Mouse (Mus musculus): Measurements from ENCODE around the gene Egflam. TPM values are rescaled to one million over a fixed set of nuclear protein-coding genes. Genes with fewer than 3 reads are reported as not detected.

Egflam gene
- polyA plus RNA-seq (2015; fragmentation: Nextera tagmentation; extraction: Ambion mirVana) = 3.6 TPM in 2 replicates

DNA sequence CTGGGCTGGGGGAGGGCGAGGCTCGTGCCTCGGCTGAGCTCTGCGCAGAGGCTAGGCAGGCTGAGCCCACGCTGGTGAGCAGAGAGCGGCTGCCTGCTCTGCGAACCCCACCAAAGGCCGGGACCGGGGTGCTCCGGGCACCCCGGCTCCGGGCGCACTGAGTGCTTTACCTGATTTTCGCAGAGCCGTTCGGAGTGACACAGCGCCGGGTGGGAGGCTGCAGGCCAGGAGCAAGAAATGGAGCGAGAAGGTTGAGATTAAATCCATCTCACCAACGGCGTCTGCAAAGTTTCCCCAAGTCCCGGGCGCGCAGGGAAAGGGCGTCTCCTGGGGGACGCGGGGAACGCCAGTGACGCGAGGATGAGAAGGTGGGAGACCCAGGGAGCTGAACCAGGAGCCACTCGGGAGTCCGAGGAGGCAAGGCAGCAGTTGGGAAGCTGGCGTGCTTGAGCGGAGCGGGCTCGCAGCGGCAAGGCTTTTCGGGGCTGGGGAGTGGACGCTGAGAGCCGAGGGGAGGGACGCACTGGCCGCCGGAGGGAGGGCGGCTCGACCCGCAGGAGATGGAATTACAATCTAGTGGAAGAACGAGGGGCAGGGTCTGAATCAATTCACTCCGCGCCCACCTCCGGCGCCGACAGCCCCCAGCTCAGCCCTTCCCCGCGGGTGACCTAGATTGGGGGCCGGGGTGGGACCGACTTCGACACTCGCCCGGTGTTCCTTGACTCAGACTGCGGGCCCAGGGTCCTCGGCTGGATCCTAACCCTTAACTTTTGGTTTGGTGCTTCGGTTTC lies at the start of gene Egflam:
Gene Egflam, minus strand, starts transcription at position 578 of the 791 bp plus-strand sequence.
- no peak within 1 kb of the TSS for H3K27ac ChIP-seq
- ATAC-seq = peak; percentile 78

DNA sequence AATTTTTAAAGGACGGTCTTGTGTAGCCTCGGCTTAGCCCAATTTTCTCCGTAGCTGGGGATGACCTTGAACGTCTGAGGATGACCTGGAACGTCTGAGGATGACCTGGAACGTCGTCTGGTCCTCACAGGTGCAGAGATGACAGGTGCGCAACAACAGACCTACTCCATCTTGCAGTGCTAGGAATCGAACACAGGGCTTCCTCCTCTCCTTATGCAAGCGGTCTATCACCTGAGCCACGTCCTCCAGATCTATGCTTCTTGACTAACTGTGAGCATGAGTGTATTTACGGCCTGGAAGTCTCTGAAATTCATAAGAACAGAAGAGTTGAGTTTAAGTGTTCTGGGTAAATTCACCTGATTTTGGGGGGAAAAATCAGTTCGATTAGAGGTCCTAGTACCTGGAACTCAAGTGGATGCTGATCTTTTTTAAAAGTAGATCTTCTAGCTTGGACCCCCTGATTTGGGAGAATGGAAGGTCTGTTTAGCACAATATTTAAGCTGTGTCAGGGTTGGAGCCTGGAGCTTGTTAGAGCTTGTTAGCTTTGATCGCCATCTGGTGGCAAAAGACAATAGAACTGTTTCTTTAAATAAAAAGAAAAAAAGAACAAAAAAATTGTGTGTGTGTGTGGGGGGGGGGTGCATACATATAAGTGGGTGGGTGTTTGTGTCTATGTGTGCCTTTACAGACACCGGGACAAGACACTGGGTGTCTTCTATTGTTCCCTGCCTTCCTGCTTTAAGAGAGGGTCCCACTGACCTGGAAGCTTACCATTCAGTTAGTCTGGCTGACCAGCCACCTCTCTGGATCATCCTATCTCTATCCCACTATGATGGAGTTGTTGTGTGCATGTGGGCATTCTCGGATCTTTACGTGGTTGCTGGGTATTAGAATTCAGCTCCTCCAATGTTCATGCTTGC lies 45.5 kb upstream of the Egflam start:
- 70% methylated on average over 17 of the region's 17 CpGs for WGBS
- Histone ChIP-seq H3K4me2 (no peak overlapping the region), H3K9ac (no peak overlapping the region), H3K4me3 (no peak overlapping the region), H3K36me3 (ENCODE audit: poor library complexity, severe bottlenecking) (no peaks in the 10 kb centered on the region), H3K27ac (no peak overlapping the region), H3K9me3 (replicated peaks) (no peaks in the 10 kb centered on the region), H3K27me3 (no peaks in the 10 kb centered on the region), H3K4me1 (no peaks in the 10 kb centered on the region)
- peak; percentile 59; the same call in 1 of the 2 replicates for ATAC-seq

More for the DNA sequence above, at the start of gene Egflam:
- peak within 1 kb of the TSS; percentile 55 for H3K4me3 ChIP-seq
- peak within 1 kb of the TSS; percentile 68 for H3K9ac ChIP-seq
- peaks cover 10% of the 10 kb centered on the region; the same call in 1 of the 2 replicates for H3K4me1 ChIP-seq
- H3K36me3 ChIP-seq (ENCODE audit: poor library complexity, severe bottlenecking) = no peaks in the 10 kb centered on the region
- H3K9me3 ChIP-seq (replicated peaks) = no peaks in the 10 kb centered on the region
- under 1% methylated on average over 62 of the region's 62 CpGs for WGBS
- peak within 1 kb of the TSS; percentile 99 for H3K4me2 ChIP-seq
- peaks cover 43% of the 10 kb centered on the region for H3K27me3 ChIP-seq

DNA sequence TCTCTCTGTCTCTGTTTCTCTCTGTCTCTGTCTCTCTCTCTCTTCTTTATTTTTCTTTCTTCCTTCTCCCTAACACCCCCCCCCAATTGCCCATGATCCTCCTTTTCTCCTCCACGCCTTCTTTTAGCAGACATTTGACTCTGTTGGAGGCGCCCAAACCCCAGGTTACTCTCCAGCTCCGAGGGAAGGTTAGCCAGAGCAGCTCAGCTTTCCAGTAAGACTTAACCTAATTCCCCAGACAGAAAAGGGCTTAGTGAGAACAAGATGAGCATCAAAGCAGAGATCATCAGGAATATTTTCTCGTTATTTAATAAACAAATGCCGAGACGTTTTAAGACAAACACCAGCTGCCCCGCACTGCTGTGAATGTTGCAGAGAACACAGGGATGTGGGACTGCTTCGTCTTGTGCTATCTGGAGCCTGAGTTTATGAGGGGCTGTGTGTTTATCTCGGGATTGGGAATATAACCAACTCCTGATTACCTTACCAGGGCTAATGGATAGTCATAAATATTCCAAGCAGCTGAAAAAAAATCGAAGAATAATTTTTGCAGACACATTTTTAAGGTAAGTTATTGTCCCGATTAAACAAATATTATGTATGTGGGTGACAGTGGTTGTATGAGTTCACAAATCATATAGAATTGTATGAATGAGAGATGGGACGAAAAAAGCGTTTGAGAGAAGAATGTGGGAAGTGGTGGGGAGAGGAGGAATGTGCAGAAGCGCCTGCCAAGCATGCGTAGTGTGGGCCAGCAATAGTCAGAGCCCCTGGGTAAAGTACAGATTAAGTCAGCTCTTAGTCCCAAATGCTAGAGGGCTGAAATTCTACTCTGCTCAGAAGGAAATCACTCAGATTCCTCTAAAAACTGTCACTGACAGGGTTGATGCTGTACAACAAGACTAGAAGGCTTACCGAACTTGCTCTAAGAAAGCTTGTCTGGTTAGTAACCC lies 44.2 kb upstream of the Egflam start:
- Histone ChIP-seq H3K4me1 (no peaks in the 10 kb centered on the region), H3K9ac (no peak overlapping the region), H3K27ac (no peak overlapping the region), H3K9me3 (replicated peaks) (no peaks in the 10 kb centered on the region), H3K4me2 (no peak overlapping the region), H3K4me3 (no peak overlapping the region), H3K27me3 (no peaks in the 10 kb centered on the region), H3K36me3 (ENCODE audit: poor library complexity, severe bottlenecking) (no peaks in the 10 kb centered on the region)
- no peak for ATAC-seq
- WGBS = 65% methylated on average over 16 of the region's 16 CpGs

DNA sequence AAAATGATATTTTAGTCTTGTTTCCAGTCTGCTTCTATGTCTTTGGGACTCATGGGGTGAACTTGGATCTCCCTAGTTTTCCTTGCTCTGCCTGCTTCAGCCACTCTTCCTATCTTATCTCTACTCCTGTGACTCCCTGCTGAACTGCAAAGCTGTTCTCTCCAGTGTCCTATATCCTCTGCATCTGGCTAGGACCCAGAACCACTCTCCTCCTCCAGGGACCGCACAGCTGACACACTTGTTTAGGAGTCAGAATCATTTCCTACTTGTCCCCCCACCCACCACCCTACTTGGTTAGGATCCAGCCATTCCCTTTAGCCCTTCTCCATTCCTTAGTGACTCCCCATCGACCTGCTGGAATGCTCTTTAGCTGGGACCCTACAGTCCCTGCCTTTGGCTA lies 26.1 kb upstream of the Egflam start:
- Histone ChIP-seq H3K9ac (no peak overlapping the region), H3K4me3 (no peak overlapping the region), H3K4me1 (no peaks in the 10 kb centered on the region), H3K27me3 (no peaks in the 10 kb centered on the region), H3K4me2 (no peak overlapping the region), H3K27ac (no peak overlapping the region), H3K9me3 (replicated peaks) (no peaks in the 10 kb centered on the region), H3K36me3 (ENCODE audit: poor library complexity, severe bottlenecking) (no peaks in the 10 kb centered on the region)
- WGBS = 85% methylated on average over 2 of the region's 2 CpGs
- ATAC-seq = no peak

GRCm38 (mm10) chr15:7404521-7404920 lies 6.3 kb upstream of the Egflam start:
- Histone ChIP-seq H3K9ac (no peak overlapping the region), H3K27me3 (peaks cover 9% of the 10 kb centered on the region; the same call in 1 of the 2 replicates), H3K36me3 (ENCODE audit: poor library complexity, severe bottlenecking) (no peaks in the 10 kb centered on the region), H3K4me1 (no peaks in the 10 kb centered on the region), H3K4me3 (no peak overlapping the region), H3K9me3 (replicated peaks) (no peaks in the 10 kb centered on the region), H3K4me2 (no peak overlapping the region), H3K27ac (no peak overlapping the region)
- 90% methylated on average over 8 of the region's 8 CpGs for WGBS
- no peak for ATAC-seq

DNA sequence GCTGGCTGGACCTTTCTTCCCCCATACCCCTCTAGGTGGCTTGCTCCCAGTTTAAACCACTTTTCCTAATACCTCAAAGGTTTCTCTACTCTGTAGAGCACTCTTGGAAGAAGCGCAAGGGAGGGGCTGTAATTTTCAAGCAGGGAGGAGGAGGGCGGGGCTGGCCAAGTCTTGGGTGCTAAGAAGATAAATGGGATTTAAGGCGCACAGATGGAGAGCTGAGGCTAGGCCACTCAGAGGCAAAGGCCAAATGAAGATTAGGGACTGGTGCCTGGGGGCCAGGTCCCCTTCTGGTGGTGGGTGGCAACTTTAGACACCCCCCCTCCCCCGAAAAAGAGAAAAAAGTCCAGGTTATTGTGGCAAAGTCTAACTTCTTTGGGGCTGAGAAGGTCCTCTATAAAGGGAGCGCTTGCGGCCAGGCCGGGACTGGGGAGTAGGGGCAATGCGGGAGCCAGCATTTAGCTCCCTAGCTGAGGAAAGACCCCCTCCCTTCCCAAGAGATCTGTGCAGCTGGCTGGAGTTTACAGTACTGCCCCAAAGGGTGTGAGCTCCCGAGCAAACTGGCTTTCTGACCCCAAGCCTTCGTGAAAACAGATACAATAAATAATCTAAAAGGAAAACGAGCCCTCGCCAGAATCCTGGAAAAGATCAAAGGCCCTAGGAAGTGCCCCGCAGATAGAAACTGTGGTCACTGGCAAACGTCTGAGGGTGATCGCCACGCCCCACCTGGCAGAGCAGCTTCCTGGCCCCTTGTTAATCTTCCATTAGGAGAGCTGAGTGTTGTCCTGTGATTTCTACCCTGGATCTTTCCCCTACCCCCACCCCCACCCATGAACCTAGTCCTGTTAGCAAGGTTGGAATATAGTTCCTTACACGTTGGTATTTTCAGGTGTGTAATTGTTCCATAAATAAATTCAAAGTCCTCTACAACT lies 680 bp upstream of the Egflam start:
- no peak overlapping the region for H3K27ac ChIP-seq
- peak overlapping the region; percentile 55 for H3K4me3 ChIP-seq
- H3K27me3 ChIP-seq = peaks cover 43% of the 10 kb centered on the region
- H3K9me3 ChIP-seq (replicated peaks) = no peaks in the 10 kb centered on the region
- ATAC-seq = peak; percentile 63
- H3K4me1 ChIP-seq = peaks cover 10% of the 10 kb centered on the region; the same call in 1 of the 2 replicates
- no peaks in the 10 kb centered on the region for H3K36me3 ChIP-seq (ENCODE audit: poor library complexity, severe bottlenecking)
- H3K9ac ChIP-seq = peak overlapping the region; percentile 68
- WGBS = 3% methylated on average over 17 of the region's 17 CpGs
- H3K4me2 ChIP-seq = peak overlapping the region; percentile 99

GRCm38 (mm10) chr15:7397446-7397817 lies 763 bp downstream of the Egflam start:
- peak; percentile 26 for ATAC-seq
- Histone ChIP-seq H3K27ac (no peak overlapping the region), H3K9ac (peak overlapping the region; percentile 68), H3K36me3 (ENCODE audit: poor library complexity, severe bottlenecking) (no peaks in the 10 kb centered on the region), H3K27me3 (peaks cover 43% of the 10 kb centered on the region), H3K4me2 (peak overlapping the region; percentile 99), H3K4me1 (peaks cover 10% of the 10 kb centered on the region; the same call in 1 of the 2 replicates), H3K9me3 (replicated peaks) (no peaks in the 10 kb centered on the region), H3K4me3 (peak overlapping the region; percentile 55)
- WGBS = 4% methylated on average over 8 of the region's 8 CpGs

DNA sequence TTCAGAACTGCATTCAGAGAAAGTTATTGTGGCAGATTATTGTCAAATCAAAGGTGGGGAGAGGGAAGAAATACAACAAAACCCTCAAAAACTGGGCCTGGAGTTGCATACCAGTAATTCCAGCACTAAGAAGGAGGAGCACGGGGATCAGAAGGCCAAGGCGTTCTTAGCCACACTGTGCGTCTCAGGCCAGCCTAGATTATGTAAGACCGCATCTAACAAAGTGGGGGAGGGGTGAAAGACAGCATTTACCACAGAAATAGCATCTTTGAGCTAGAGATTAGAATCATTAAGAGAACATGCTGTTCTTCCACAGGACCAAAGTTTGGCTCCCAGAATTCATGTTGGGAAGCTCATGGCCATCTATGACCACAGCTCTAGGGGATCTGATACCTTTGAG lies 14.8 kb downstream of the Egflam start:
- Histone ChIP-seq H3K36me3 (ENCODE audit: poor library complexity, severe bottlenecking) (no peaks in the 10 kb centered on the region), H3K9ac (no peak overlapping the region), H3K4me3 (no peak overlapping the region), H3K27me3 (no peaks in the 10 kb centered on the region), H3K9me3 (replicated peaks) (no peaks in the 10 kb centered on the region), H3K4me2 (no peak overlapping the region), H3K27ac (no peak overlapping the region), H3K4me1 (no peaks in the 10 kb centered on the region)
- WGBS = 91% methylated on average over 4 of the region's 4 CpGs
- ATAC-seq = no peak

DNA sequence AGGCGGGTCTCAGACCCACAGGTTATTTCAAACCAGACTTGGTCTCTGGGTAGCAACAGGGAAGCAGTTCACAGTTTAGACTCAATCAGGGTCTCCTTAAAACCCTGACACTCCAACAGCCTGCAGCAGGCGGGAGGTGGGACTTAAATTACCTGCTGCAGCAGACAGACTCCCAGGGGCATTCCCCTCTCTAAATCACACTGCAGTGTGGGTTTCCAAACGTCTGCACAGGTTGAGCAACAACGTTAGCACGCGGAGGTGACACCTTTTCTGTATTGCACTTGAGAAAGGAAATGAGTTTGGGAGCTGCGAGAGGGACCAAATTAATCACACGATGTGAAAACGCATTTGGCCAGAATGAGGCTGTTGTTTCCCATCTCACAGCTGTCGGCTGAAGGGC lies 15.7 kb downstream of the Egflam start:
- Histone ChIP-seq H3K9me3 (replicated peaks) (no peaks in the 10 kb centered on the region), H3K4me3 (no peak overlapping the region), H3K4me2 (no peak overlapping the region), H3K9ac (no peak overlapping the region), H3K36me3 (ENCODE audit: poor library complexity, severe bottlenecking) (no peaks in the 10 kb centered on the region), H3K27me3 (no peaks in the 10 kb centered on the region), H3K27ac (no peak overlapping the region), H3K4me1 (no peaks in the 10 kb centered on the region)
- 80% methylated on average over 10 of the region's 10 CpGs for WGBS
- no peak for ATAC-seq

DNA sequence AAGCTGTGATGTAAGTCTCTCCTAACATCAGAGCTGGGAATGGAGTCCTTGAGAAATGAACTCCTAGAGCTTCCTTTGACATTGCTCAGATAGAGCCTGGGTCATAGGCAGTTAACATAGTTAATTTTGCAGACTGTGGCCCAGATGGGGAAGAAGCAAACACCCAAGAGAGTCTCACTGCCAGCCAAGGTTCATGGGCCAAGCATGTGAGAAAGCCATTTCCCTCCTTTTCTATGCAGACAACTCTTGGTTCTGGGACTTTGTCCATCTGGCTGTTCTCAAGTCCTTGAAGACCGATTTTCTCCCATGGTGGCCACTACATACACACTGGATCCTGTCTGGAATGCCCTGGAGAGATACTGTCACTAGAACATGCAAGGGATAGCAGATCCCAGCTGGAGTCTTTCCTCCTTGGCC lies 45.6 kb downstream of the Egflam start:
- Histone ChIP-seq H3K4me3 (no peak overlapping the region), H3K27me3 (no peaks in the 10 kb centered on the region), H3K4me2 (no peak overlapping the region), H3K36me3 (ENCODE audit: poor library complexity, severe bottlenecking) (no peaks in the 10 kb centered on the region), H3K4me1 (no peaks in the 10 kb centered on the region), H3K27ac (no peak overlapping the region), H3K9ac (no peak overlapping the region), H3K9me3 (replicated peaks) (no peaks in the 10 kb centered on the region)
- no peak for ATAC-seq
- WGBS = 88% methylated on average over 1 of the region's 1 CpGs
